Mouse (Mus musculus): ENCODE measurements around the gene Adgrl1. TPM values are rescaled to one million over a fixed set of nuclear protein-coding genes. Genes with fewer than 3 reads are reported as not detected.

Gene Adgrl1
- polyA plus RNA-seq (2017; shearing (Covaris generic)), result 1 to 10 TPM; 6.8 to 8.2 TPM

GRCm38 (mm10) chr8:83899363-83900252 is at the start of gene Adgrl1:
Adgrl1 (plus strand) TSS chr8:83900105.

GRCm38 (mm10) chr8:83955106-83955957 is 55.4 kb downstream of the Adgrl1 start, which contains the start of the genes Gm10644 and Asf1b:
Gm10644 (minus strand) TSS chr8:83955205.
Asf1b (plus strand) TSS chr8:83955507.

GRCm38 (mm10) chr8:83972150-83973120 is 72.5 kb downstream of the Adgrl1 start, which contains the start of gene Prkaca:
Prkaca (plus strand) TSS chr8:83972993.

Other genes with a start within 250 kb of the Adgrl1 start
- gene Gipc1, start 247.4 kb upstream of the Adgrl1 start, polyA plus RNA-seq (2017; shearing (Covaris generic)), result 10 to 100 TPM; 46.8 to 65.2 TPM
- gene Ptger1, start 233.4 kb upstream of the Adgrl1 start, polyA plus RNA-seq (2017; shearing (Covaris generic)), result 1 to 10 TPM; 2.8 to 4.2 TPM
- gene Pkn1, start 200.9 kb upstream of the Adgrl1 start, polyA plus RNA-seq (2017; shearing (Covaris generic)), result 100 to 1,000 TPM; 161 to 188 TPM
- 100 to 1,000 TPM; 166 to 196 TPM for gene Ddx39, start 184.9 kb upstream of the Adgrl1 start, polyA plus RNA-seq (2017; shearing (Covaris generic))
- 100 to 1,000 TPM; 424 to 617 TPM for gene Adgre5, start 158.8 kb upstream of the Adgrl1 start, polyA plus RNA-seq (2017; shearing (Covaris generic))
- gene Gm10644, start 55.1 kb downstream of the Adgrl1 start, polyA plus RNA-seq (2017; shearing (Covaris generic)), result under 1 TPM; 0.31 to 0.41 TPM
- 10 to 100 TPM; 15.0 to 20.4 TPM for gene Asf1b, start 55.4 kb downstream of the Adgrl1 start, polyA plus RNA-seq (2017; shearing (Covaris generic))
- 10 to 100 TPM; 54.4 to 56.5 TPM for gene Prkaca, start 72.9 kb downstream of the Adgrl1 start, polyA plus RNA-seq (2017; shearing (Covaris generic))
- gene Samd1, start 97.6 kb downstream of the Adgrl1 start, polyA plus RNA-seq (2017; shearing (Covaris generic)), result 10 to 100 TPM; 10.8 to 13.7 TPM
- gene 1700067K01Rik, start 101.4 kb downstream of the Adgrl1 start, polyA plus RNA-seq (2017; shearing (Covaris generic)), result 1 to 10 TPM in 1 of 2 experiments, under 1 TPM in 1; 0.27 to 1.9 TPM
- 1 to 10 TPM; 2.9 to 7.6 TPM for gene 2210011C24Rik, start 112.1 kb downstream of the Adgrl1 start, polyA plus RNA-seq (2017; shearing (Covaris generic))
- gene Palm3, start 121.4 kb downstream of the Adgrl1 start, polyA plus RNA-seq (2017; shearing (Covaris generic)), result 10 to 100 TPM; 11.3 to 13.7 TPM
- gene Il27ra, start 142.5 kb downstream of the Adgrl1 start, polyA plus RNA-seq (2017; shearing (Covaris generic)), result 100 to 1,000 TPM; 365 to 373 TPM
- 100 to 1,000 TPM in 1 of 2 experiments, 10 to 100 TPM in 1; 65.5 to 209 TPM for gene Rln3, start 144.9 kb downstream of the Adgrl1 start, polyA plus RNA-seq (2017; shearing (Covaris generic))
- gene Gm10643, start 165.0 kb downstream of the Adgrl1 start, polyA plus RNA-seq (2017; shearing (Covaris generic)), result 1 to 10 TPM; 2.0 to 3.5 TPM
- gene Rfx1, start 166.7 kb downstream of the Adgrl1 start, polyA plus RNA-seq (2017; shearing (Covaris generic)), result 10 to 100 TPM; 23.1 to 37.3 TPM
- 10 to 100 TPM; 28.6 to 31.3 TPM for gene Dcaf15, start 204.7 kb downstream of the Adgrl1 start, polyA plus RNA-seq (2017; shearing (Covaris generic))
- 10 to 100 TPM; 21.0 to 24.1 TPM for gene Podnl1, start 225.9 kb downstream of the Adgrl1 start, polyA plus RNA-seq (2017; shearing (Covaris generic))
- gene Cc2d1a, start 247.8 kb downstream of the Adgrl1 start, polyA plus RNA-seq (2017; shearing (Covaris generic)), result 10 to 100 TPM; 42.3 to 51.2 TPM
- gene 4930432K21Rik, start 247.9 kb downstream of the Adgrl1 start, polyA plus RNA-seq (2017; shearing (Covaris generic)), result 1 to 10 TPM; 1.5 to 1.8 TPM